Mouse (Mus musculus): ENCODE data around the gene Apba1. TPM values are rescaled to one million over a fixed set of nuclear protein-coding genes. Genes with fewer than 3 reads are reported as not detected.

Apba1 gene
- total RNA-seq, 2 experiments from 2014 or later, result 7.8 to 11.2 TPM

GRCm38 (mm10) chr19:23922601-23923000 is 163.9 kb downstream of the Apba1 start:
- ATAC-seq (replicated peaks; ENCODE audit: poor library complexity), result no peak

- no peak for ATAC-seq (replicated peaks; ENCODE audit: poor library complexity)
These were observed 165.4 kb downstream of the Apba1 start for GRCm38 (mm10) chr19:23924057-23924456.

GRCm38 (mm10) chr19:23924791-23925190 is 166.1 kb downstream of the Apba1 start:
- ATAC-seq (replicated peaks; ENCODE audit: poor library complexity), result no peak

- no peak for ATAC-seq (replicated peaks; ENCODE audit: poor library complexity)
These were observed 166.9 kb downstream of the Apba1 start for GRCm38 (mm10) chr19:23925541-23925940.

- ATAC-seq (replicated peaks; ENCODE audit: poor library complexity), result no peak
These were observed 172.1 kb downstream of the Apba1 start for GRCm38 (mm10) chr19:23930826-23931225.

GRCm38 (mm10) chr19:23941422-23941949 is 182.8 kb downstream of the Apba1 start:
- ATAC-seq (replicated peaks; ENCODE audit: poor library complexity), result no peak

- no peak for ATAC-seq (replicated peaks; ENCODE audit: poor library complexity)
These were observed 184.2 kb downstream of the Apba1 start for GRCm38 (mm10) chr19:23942886-23943285.

- peak; percentile 80 for ATAC-seq (replicated peaks; ENCODE audit: poor library complexity)
These were observed 187.5 kb downstream of the Apba1 start for GRCm38 (mm10) chr19:23946026-23946685.

- no peak for ATAC-seq (replicated peaks; ENCODE audit: poor library complexity)
These were observed 188.1 kb downstream of the Apba1 start for GRCm38 (mm10) chr19:23946751-23947150.

- ATAC-seq (replicated peaks; ENCODE audit: poor library complexity), result no peak
These were observed 189.2 kb downstream of the Apba1 start for GRCm38 (mm10) chr19:23947871-23948270.

GRCm38 (mm10) chr19:23948301-23949000 is 189.8 kb downstream of the Apba1 start:
- no peak for ATAC-seq (replicated peaks; ENCODE audit: poor library complexity)

- ATAC-seq (replicated peaks; ENCODE audit: poor library complexity), result no peak
These were observed 196.8 kb downstream of the Apba1 start for GRCm38 (mm10) chr19:23955461-23955860.

GRCm38 (mm10) chr19:23956299-23956975 is 197.8 kb downstream of the Apba1 start:
- no peak for ATAC-seq (replicated peaks; ENCODE audit: poor library complexity)

- ATAC-seq (replicated peaks; ENCODE audit: poor library complexity), result no peak
These were observed 198.9 kb downstream of the Apba1 start for GRCm38 (mm10) chr19:23957563-23957962.

GRCm38 (mm10) chr19:23958925-23959324 is 200.2 kb downstream of the Apba1 start:
- ATAC-seq (replicated peaks; ENCODE audit: poor library complexity), result no peak

- no peak for ATAC-seq (replicated peaks; ENCODE audit: poor library complexity)
These were observed 201.2 kb downstream of the Apba1 start for GRCm38 (mm10) chr19:23959870-23960269.

GRCm38 (mm10) chr19:23960275-23960674 is 201.6 kb downstream of the Apba1 start:
- no peak for ATAC-seq (replicated peaks; ENCODE audit: poor library complexity)

GRCm38 (mm10) chr19:23960831-23961447 is 202.3 kb downstream of the Apba1 start:
- ATAC-seq (replicated peaks; ENCODE audit: poor library complexity), result no peak

GRCm38 (mm10) chr19:23961516-23961915 is 202.8 kb downstream of the Apba1 start:
- ATAC-seq (replicated peaks; ENCODE audit: poor library complexity), result peak; percentile 83

- no peak for ATAC-seq (replicated peaks; ENCODE audit: poor library complexity)
These were observed 205.8 kb downstream of the Apba1 start for GRCm38 (mm10) chr19:23964401-23964910.

- no peak for ATAC-seq (replicated peaks; ENCODE audit: poor library complexity)
These were observed 207.7 kb downstream of the Apba1 start for GRCm38 (mm10) chr19:23966376-23966775.
